Mouse (Mus musculus) spleen, postnatal 4 days (tissue): Measurements from ENCODE around the gene Stat1.

Experiments
- DNase-seq, 2 experiments: peaks; one replicate each; pipeline ENCODE4 v3.0.0; 2022; ENCODE audit warnings: low spot score in 2 of 2

Stat1 gene

DNA sequence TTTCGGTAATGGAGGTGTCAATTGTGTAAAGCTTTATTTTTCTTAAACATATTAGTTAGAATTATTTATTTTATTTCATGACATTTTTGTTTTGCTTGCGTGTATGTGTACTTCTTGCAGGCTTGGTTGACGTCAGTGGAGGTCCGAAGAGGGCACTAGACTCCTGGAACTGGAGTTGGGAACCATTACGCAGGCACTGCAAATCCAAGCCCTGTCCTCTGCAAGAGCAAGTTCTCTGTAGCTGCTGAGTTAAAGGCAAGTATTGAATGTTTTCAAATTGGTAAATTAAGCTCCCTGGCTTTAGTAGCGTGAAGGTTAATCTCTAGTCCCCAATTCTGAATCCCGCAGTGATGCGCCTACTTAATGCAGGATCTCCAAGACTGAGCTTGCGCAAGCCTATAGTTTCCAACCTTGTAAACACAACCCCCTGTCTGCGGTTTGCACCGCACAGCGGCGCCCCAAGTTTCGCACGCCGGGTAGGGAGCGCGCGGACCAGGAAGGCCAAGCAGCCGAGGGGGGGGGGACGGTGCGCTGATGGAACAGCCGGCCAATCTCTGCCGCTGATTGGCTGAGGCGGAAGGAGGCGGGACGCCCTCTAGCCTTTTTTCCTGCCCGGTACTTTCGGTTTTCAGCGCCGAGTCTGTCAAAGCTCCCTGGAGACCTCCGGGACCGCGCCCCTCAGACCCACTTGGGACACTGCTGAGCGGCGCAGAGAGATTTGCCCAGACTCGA is at the start of gene Stat1:
Gene Stat1 (plus strand): TSS at position 581 of the 732 bp plus-strand sequence.
- DNase-seq: peak; percentile 87 to 94

DNA sequence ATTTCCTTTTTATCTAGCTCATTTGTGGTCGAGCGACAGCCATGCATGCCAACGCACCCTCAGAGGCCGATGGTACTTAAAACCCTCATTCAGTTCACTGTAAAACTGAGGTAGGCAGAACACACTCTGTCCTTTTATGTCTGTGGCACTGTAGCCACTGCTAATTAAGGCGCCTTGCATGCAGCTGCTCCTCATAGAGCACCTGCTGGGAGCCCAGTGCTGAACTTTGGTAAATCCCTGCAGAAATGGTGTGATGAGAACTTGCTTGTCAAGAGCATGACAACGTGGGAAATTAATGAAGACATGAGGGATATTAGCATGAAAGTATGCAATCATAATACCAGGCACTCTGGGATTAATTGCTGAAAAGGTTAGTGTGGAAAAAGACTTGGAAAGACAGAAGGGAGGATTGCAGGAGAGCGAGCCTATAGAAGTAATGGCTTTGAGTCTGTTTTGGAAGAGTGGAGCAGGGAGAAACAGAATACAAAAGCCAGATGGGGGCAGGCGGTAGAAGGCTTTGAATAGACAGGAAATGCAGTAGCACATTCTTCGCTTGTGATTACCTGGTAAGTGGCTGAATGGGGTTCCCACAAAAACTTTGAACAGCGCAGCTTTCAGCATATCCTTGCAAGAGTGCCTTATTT is 39.4 kb upstream of the Stat1 start:
- DNase-seq: no peak

DNA sequence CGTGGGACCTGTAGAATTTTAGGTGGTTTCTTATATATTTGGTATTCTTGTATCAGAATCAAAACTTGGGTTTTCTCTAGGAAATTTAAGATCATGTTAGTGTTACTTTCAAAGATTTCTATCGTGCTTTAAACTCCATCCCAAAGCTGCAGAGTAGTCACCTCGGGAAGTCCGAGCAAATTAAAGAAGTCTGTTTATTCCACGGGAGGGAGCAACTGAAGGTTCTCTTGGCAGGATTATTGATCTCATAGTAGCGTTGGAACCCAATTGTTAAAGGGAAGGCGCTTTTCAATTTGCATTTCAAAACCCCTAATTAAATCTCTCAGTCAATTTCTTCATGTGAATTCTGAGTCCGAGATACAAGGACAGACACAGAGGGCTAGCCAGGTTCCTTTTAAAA is 38.9 kb upstream of the Stat1 start:
- no peak for DNase-seq

DNA sequence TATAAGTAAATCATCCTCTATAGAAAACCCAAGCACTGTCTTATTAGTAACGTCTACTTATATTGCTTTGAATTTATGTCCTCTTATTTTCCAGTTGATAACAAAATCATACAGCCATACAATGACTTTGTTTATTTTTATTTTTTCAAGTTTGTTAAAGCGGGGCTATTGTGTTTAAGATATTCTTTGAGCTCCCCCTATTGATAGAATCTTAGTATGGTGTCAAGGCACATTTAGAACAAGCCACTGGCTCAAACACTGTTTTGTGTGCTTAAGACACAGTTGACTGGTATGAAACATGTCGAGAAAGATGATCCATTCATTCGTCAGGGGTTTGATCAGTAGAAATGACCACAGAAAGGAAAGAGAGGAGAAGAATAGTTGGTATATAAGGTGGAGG is 33.0 kb upstream of the Stat1 start:
- DNase-seq: no peak

DNA sequence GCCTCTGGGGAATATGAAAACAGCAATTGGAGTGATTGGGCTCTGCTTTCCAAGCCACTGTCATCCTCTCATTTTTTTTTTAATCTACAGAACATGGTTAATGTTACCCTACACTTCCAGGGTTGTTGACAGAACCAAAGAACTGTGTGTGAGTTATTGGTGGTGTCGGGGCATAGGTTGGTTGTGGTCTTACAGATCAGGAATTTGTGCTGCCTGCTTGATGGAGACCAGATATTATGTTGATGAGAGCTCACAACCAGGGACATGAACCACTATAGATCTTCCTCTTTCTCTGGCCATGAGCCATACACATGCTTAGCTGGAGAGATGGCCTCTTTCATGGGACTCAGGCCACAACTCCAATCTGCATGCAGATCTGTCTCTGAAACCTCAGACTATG is 32.1 kb upstream of the Stat1 start:
- DNase-seq: no peak

DNA sequence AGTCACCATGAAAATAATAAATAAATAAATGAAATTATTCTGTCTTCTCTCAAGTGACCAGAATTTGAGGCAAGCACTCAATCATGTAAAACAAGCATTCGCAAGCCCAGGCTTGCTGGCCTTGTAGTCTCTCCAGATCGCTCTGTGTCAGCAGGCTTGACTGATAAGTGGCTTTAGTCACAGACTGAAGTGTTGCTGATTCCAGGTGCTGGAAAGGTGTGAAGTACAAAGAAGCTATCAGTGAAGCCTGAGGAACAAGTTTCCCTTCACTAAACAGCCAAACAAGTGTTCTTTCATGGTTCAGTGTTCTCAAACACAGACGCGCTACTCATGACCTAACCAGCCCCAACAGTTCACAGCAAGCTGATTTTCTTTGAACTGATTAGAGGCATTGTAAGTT is 30.6 kb upstream of the Stat1 start:
- DNase-seq: no peak

DNA sequence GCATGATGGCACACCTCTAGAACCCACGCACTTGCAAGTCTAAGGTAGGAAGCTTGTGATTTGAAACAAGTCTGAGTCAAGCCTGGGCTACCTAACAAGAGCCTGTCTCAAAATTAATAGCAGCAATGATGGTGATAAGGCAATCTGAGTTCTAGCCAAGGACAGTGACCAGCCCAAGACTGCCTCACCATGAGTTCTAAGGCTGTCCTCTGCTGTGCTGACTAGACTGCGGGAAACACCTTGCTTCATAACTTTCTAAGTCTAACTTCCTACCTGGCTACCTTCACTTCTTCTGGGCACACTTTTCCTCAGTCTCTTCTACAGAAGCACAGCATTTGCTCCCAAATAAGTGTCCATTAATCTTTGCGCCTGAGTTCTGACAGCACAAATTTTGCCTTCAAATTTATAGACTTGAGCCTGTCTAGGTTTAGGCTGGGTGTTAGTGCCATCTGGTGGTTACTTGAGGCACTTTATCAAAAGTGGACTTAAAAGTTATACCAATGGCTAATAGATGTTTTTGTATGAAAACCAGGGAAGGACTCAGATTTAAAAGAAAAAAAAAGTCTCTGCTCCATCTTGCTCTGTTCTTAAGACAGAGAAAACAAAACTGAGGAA is 20.5 kb upstream of the Stat1 start:
- peak in 1 of 2 experiments; percentile 23 for DNase-seq

DNA sequence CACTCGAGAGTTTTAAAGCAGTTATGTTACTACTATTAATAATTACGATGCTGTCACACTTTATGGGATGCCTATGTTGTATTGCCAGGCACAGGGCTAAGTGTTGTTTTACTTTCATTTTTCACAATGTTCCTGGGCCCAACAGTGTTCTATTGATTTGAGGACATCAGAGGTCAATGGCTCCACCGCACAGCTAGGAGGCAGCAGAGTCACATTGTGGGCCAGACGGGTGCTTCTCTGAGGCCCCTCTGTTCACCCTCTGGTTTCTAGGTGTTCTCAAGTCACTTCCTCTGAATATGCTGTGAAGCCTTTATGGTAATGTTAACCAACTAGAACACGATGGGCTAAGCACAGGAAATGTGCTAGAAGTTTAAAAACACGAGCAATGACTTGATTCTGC is 18.7 kb upstream of the Stat1 start:
- peak; percentile 28 to 65 for DNase-seq

DNA sequence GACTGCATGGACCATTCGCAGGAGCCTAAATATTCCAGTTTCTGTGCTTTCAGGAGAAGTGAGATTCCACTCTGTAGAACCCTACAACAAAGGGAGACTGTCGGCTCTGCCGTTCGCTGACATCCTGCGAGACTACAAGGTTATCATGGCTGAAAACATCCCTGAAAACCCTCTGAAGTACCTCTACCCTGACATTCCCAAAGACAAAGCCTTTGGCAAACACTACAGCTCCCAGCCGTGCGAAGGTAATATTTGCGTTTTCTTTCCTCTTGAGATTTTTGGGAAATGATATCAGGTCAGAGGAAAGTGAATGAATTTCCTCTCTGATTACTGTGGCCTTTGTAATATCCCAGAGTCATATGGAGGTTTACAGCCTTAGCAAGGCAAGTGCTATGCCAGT is 16.4 kb upstream of the Stat1 start:
- DNase-seq: no peak

DNA sequence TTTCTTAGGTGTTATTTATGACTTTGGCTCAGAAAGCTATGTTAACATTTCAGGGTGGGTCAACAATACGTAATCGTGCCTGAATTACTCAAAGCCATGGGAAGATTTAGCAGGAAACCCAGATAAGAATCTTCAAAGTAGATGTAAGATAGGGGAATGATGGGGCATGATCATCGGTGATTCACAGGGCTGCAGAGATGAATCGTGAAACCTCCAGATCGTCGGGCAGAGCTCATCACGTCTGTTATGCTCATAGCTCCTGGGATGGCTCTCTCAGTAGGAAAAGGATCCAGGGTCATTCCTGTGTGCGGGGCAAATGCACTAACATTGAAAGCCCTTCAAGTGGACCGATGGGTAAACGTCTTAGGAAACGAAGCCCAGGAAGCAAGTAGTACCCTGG is 12.0 kb upstream of the Stat1 start:
- DNase-seq: no peak

DNA sequence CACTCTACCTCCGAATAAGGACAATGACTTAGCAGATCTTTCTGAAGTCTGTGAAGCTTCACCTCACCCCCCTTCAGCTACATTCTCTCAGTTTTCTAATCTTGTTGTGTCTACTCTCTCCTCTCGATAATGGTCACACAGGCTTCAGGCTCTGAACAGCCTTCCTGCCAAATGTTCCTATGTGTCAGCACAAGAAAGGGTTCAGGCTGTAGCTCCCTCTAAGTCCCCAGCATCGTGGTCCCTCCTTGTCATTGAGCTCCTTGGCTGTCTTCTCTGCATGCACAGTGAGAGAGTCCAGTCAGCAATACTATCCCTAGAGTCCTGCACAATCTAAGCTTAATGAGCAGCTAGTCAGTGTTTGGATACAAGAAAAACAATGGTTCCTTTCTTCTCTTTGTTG is 8.0 kb upstream of the Stat1 start:
- no peak for DNase-seq

DNA sequence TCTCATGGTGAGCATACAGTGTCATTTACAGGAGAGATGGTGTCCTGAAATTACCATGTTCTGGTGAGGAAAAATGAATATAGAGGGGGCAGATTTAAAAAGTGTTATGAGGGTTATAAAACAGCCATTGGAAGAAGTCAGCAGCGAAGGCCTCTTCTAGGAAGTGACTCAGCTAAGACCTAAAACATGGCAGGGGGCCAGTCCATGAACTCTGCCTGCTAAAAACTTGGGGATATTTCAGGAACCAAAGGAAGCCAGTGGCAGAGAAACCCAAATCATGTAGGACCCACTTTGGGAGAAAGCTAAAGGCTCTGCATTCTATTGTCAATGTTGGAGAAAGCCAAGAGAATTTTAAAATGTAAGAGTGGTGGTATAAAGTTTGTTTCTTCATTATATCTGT is 6.9 kb upstream of the Stat1 start:
- DNase-seq: no peak

DNA sequence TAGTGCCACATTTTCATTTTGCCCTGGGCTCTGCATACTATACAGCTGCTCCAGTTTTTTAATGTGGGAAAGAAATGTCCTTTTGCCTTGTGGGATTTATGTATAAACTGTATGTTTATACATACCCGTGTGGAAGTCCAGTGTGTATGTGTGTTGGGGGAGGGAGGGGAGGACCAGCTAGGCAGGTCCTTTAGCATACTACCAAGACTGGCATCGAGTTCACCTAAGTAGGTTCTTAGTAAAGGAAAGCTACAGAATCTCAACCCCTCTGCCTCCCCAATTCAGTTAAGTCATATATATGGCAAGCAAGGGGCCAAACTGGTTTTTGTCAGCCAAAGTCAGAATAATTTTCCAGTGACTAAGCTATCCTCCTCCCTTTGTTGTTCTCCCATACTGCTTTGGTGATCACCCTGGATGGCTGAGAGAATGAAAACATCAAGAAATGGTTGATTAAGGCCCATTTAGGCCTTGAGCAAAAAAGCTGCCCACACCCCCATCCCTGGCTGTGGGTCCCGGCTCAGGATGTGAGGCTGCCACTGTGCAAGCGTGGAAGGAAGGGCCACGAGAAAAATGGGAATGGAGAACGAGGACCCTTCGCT is 6.1 kb upstream of the Stat1 start:
- DNase-seq: no peak

DNA sequence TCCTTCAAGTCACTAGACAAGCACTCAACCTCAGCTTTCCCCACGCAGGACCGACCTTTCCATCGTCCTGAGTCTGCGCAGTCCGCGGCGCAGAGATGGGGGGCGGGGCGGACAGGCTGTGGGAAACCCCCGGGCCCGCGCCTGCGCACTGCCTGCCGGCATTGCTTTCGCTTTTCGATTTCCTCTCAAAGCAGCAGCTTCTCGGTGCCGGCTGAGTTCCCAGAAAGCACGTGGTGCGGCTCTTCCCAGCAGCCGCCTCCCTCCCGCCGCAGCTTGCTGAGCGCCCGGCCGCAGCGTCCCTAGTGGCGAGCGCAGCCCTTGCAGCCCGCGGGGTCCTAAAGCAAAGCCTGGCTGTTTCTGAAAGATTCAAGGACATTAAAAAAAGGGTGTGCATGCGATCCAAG is 5.6 kb upstream of the Stat1 start:
- DNase-seq: peak; percentile 98 to 100

DNA sequence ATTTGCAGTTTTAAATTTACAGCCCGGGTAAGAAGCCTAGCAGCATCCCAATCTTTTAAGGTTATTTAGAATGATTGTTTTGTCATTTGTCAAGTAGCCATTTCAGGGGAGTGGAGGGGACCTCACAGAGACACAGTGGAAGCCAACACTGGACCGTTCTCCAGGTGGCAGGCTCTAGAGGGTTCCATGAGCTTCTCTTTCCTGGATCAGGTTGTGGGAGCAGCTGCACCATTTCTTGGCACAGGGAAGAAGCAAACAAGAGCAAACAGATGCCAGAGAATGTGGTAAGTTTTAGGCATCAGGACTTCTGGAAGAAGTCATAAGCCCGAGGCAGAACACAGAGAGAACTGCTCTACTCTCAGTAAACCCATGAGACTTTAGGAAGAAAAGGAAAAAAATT is 2.8 kb upstream of the Stat1 start:
- no peak for DNase-seq

DNA sequence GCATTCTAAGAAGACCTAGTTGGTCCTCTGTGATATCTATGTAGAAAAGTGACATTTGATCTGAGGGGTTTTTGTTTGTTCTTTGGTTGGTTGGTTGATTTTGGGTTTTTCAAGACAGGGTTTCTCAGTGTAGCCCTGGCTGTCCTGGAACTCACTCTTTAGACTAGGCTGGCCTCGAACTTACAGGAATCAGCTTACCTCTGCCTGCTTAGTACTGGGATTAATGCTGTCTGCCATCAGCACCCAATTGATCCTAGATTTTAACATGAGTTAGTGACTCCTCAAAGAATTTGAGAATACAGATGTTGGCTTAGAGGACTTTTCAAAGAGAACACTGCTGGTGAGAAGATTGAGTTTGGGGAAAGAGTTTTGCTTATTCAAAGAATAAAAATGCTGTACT is 1.5 kb upstream of the Stat1 start:
- no peak for DNase-seq

DNA sequence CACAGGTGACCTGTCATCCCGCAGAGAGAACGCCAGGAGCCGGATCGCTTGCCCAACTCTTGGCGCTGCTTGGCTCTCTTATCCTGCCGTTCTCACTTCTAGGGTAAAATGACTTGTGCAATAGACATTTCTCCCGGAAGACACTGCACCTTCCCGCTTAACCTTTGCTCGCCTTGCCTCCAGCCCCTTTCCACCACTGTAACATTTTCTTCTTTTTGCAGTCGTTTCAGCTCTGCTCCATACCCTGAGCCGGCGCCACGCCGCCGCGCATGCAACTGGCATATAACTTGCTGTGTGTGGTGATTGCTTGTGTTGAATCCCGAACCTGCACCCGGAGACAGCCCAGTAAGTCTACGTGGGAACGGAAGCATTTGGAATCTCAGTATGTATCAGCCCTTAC is 451 bp downstream of the Stat1 start:
- DNase-seq: no peak

DNA sequence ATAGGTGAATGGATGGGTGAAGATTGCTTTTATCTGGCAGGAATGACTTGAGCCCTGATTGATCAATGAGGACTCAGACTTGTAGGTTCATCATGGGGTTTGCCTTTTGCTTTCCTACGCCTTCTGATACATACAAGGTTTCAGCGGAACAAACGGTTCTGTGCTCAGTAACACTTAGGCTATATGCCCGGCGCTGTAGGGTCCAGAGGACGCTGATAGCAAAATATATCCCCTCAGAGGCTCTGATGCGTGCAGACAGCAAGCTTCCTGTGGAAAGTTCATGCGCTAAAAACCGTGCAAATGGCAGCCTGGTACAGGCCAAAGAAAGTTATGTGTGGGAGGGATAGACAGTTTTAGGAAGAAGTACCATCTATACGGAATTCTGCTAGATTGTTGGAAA is 951 bp downstream of the Stat1 start:
- DNase-seq: no peak

DNA sequence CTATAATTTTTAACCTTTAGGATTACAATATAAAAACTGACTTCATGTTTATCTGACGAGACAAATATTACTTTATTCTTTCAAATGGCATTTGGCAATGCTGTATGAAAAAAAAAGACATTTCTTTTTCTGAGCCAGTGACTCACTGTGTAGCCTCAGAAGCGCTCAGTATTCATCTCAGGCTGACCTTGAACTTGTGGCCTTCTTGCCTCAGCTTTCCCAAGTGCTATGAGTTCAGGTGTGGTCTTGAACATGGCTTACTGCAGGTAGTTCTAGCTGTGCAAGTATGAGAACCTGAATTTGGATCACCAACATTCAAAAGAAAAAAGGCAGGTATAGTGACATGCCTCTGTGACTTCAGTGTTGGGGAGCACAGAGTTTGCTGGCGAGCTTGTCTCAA is 1.8 kb downstream of the Stat1 start:
- no peak for DNase-seq

DNA sequence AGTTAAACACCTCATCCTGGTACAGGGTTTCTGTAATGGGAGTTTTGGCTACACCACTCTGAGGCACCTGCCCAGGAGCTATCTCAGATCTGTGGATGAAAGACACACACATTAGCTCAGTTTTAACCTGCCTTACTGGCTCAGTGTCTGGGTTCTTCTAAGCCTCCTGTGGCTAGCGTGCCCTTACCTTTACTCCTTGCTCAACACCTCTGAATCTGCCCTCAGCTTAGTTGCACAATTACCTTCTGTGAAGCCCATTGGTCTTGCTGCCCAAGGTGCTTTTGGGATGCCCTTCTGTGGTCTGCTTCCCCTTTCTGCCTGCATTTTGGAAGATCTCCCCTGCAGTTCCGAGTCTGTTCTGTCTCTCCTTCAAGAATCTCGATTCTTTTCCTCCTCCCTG is 5.6 kb downstream of the Stat1 start:
- DNase-seq: no peak

DNA sequence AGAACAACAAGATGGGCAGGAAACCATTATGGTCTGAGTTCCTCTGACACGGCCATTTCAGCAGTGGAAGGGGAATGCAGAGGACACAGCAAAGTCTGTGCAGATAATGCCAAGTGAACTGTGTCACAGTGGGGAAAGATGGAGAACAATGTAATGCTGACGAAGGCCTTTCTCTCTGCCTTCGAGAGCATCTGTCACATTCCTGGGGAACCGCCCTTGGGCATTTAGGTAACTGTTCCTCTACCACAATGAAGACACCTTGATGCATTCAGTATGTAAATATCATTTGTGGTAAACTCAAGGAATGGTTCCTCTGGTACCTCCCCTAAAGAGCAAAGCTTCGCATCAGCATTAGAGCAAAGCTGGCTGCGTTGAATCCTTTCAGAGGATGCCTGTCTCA is 8.1 kb downstream of the Stat1 start:
- DNase-seq: no peak

DNA sequence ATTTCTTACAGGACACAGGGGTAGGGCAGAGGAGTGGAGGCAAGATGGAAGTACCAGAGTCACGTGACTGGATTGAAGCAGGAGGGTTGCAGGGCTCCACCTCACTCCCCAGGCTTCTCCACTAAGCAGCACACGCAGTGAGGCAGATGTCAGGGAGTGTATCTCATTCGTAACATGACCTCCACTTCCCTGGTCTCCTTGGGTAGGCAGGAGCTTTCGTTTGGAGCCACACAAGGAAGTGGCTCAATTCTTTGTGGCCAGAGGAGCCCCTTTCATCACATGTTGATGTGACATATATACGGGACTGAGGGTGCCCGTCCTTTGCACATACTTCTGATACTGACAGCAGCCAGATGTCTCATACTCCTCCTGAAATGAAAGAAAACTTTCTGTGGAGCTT is 10.6 kb downstream of the Stat1 start:
- no peak for DNase-seq

DNA sequence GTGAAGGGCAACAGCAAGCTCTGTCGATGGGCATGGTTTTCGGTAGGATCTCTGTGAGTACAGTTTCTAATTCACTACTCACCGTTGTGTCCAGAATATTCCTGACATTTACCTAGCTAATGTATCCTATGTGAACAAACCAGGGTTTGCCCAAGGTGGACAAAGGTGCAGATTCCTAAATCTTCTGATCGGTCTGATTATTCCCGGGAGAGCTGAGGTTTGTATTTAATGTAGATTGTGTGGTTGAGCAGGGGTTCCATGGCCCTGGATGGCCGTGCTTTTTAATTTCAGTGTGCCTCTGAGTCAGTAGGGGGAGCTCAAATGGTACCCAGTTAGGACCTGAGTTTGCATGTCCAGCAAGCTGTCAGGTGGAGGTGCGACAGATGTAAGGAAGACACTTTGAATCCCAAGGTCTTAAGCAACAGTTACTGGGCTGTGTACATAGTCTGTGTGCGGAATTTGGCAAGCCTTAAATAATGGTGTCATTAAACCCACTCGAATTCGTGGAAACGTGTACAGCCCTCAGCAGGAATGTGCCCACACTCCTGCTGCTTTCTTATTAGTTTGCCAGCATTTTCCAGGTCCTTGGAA is 12.6 kb downstream of the Stat1 start:
- no peak for DNase-seq
